Mouse (Mus musculus) lung, postnatal 14 days (tissue): Measurements from ENCODE around the gene Susd6.

Experiments
- DNase-seq: peaks from one replicate; pipeline ENCODE4 v3.0.0; 2021

The Susd6 gene

GRCm38 (mm10) chr12:80883881-80884280 lies 93.6 kb downstream of the Susd6 start:
- DNase-seq = no peak

GRCm38 (mm10) chr12:80885301-80886288 lies 95.3 kb downstream of the Susd6 start:
- DNase-seq = peak; percentile 70

- no peak for DNase-seq
Measured at GRCm38 (mm10) chr12:80887036-80887435, 96.7 kb downstream of the Susd6 start.

- no peak for DNase-seq
Measured at GRCm38 (mm10) chr12:80889331-80889730, 99.0 kb downstream of the Susd6 start.

GRCm38 (mm10) chr12:80891074-80891473 lies 100.8 kb downstream of the Susd6 start:
- no peak for DNase-seq

GRCm38 (mm10) chr12:80893720-80894494 lies 103.6 kb downstream of the Susd6 start:
- no peak for DNase-seq

GRCm38 (mm10) chr12:80894973-80895570 lies 104.8 kb downstream of the Susd6 start:
- DNase-seq = peak; percentile 79

GRCm38 (mm10) chr12:80909631-80910030 lies 119.3 kb downstream of the Susd6 start:
- no peak for DNase-seq

- DNase-seq = peak; percentile 65
Measured at GRCm38 (mm10) chr12:80917764-80918163, 127.5 kb downstream of the Susd6 start.

- no peak for DNase-seq
Measured at GRCm38 (mm10) chr12:80921301-80921700, 131.0 kb downstream of the Susd6 start.

- DNase-seq = no peak
Measured at GRCm38 (mm10) chr12:80922869-80923268, 132.6 kb downstream of the Susd6 start.

GRCm38 (mm10) chr12:80923602-80924001 lies 133.3 kb downstream of the Susd6 start:
- peak; percentile 4 for DNase-seq

GRCm38 (mm10) chr12:80924205-80924604 lies 133.9 kb downstream of the Susd6 start:
- DNase-seq = peak; percentile 58

GRCm38 (mm10) chr12:80925919-80926318 lies 135.6 kb downstream of the Susd6 start:
- no peak for DNase-seq

- DNase-seq = no peak
Measured at GRCm38 (mm10) chr12:80926550-80926949, 136.2 kb downstream of the Susd6 start.

GRCm38 (mm10) chr12:80927518-80927917 lies 137.2 kb downstream of the Susd6 start:
- DNase-seq = no peak

- DNase-seq = no peak
Measured at GRCm38 (mm10) chr12:80928881-80929280, 138.6 kb downstream of the Susd6 start.

GRCm38 (mm10) chr12:80930141-80930540 lies 139.8 kb downstream of the Susd6 start:
- no peak for DNase-seq
